Mouse (Mus musculus) MEL (cell line): Measurements from ENCODE around the gene Il1f8.

Source experiments
- CTCF ChIP-seq, 3 experiments: IDR thresholded peaks in 2 of 3; conservative IDR thresholded peaks in 1 of 3; 2 replicates each; pipeline ENCODE4 v1.5.1; 2011 to 2012; ENCODE audit warnings: low read length in 3 of 3, low read depth in 2 of 3, mild to moderate bottlenecking in 2 of 3, improper control_type of control experiment in 1 of 3, inconsistent platforms in 1 of 3, mixed read lengths in 1 of 3, moderate library complexity in 1 of 3; ENCODE audit not compliant: control insufficient read depth in 1 of 3, insufficient read depth in 1 of 3, poor library complexity in 1 of 3, severe bottlenecking in 1 of 3
- JUND ChIP-seq: IDR thresholded peaks from 2 replicates; pipeline ENCODE4 v1.6.1; 2011; ENCODE audit warnings: low read depth, mild to moderate bottlenecking, improper control_type of control experiment, low read length
- MAX ChIP-seq: IDR thresholded peaks from 2 replicates; pipeline ENCODE4 v1.6.1; 2011; ENCODE audit warnings: low read length, improper control_type of control experiment
- NRF1 ChIP-seq: IDR thresholded peaks from 2 replicates; pipeline ENCODE4 v1.6.1; 2014; ENCODE audit warnings: low read depth, mild to moderate bottlenecking, inconsistent platforms, low read length, improper control_type of control experiment, moderate library complexity; ENCODE audit not compliant: poor library complexity, insufficient read depth, severe bottlenecking
- POLR2AphosphoS5 ChIP-seq: IDR thresholded peaks from 2 replicates; pipeline ENCODE4 v1.6.1; 2012; ENCODE audit warnings: low read depth, borderline replicate concordance, mild to moderate bottlenecking, inconsistent platforms, low read length, moderate library complexity, mixed read lengths
- USF1 ChIP-seq: IDR thresholded peaks from 2 replicates; pipeline ENCODE4 v1.6.1; 2014; ENCODE audit warnings: low read depth, mild to moderate bottlenecking, inconsistent platforms, low read length, improper control_type of control experiment, moderate library complexity

GRCm38 (mm10) chr2:24103619-24104289 lies 49.2 kb upstream of the Il1f8 start:
- TF ChIP-seq CTCF (IDR thresholded peaks at IDR 0.05 in 2 of 3, conservative IDR thresholded peaks at IDR 0.05 in 1 of 3; ENCODE audit: control insufficient read depth in 1 of 3, insufficient read depth in 1 of 3, low read depth in 2 of 3, low read length in 3 of 3, poor library complexity in 1 of 3, severe bottlenecking in 1 of 3) (no peak), MAX (no peak), JUND (no peak), USF1 (no peak), POLR2AphosphoS5 (no peak), NRF1 (no peak)
